Mouse (Mus musculus) midbrain, postnatal 0 days (tissue): ENCODE results near the gene Mroh2b. TPM values are rescaled to one million over a fixed set of nuclear protein-coding genes. Genes with fewer than 3 reads are reported as not detected.

Experiments used
- ATAC-seq: fragments of 200-750 bp; cut with Nextera tagmentation; 2 replicates; pipeline ENCODE4 v1.8.0; 2017; ENCODE audit warnings: moderate number of reproducible peaks, mild to moderate bottlenecking, moderate TSS enrichment, moderate library complexity; ENCODE audit not compliant: low FRiP score
- DNase-seq: peaks from one replicate; pipeline ENCODE4 v3.0.0-alpha.2; 2015; ENCODE audit warnings: low spot score
- H3K27ac ChIP-seq: fragments of 300-500 bp; sonication (generic); 2 replicates; pipeline ENCODE4 v1.5.1; 2014; ENCODE audit warnings: low read depth, mild to moderate bottlenecking, low read length, mixed read lengths
- H3K27me3 ChIP-seq: fragments of 300-500 bp; sonication (generic); 2 replicates; pipeline ENCODE4 v1.6.1; 2014; ENCODE audit warnings: low read length, control low read depth, mixed read lengths; ENCODE audit not compliant: insufficient read depth
- H3K36me3 ChIP-seq: fragments of 300-500 bp; sonication (generic); 2 replicates; pipeline ENCODE4 v1.6.1; 2014; ENCODE audit warnings: low read length, control low read depth, mixed read lengths; ENCODE audit not compliant: insufficient read depth
- H3K4me1 ChIP-seq: fragments of 300-500 bp; sonication (generic); 2 replicates; pipeline ENCODE4 v1.6.1; 2014; ENCODE audit warnings: mild to moderate bottlenecking, control low read depth, antibody characterized with exemption, low read length, mixed read lengths; ENCODE audit not compliant: insufficient read depth
- H3K4me2 ChIP-seq: fragments of 300-500 bp; sonication (generic); 2 replicates; pipeline ENCODE4 v1.6.1; 2014; ENCODE audit warnings: low read depth, mild to moderate bottlenecking, low read length, mixed read lengths; ENCODE audit not compliant: poor library complexity, severe bottlenecking
- H3K4me3 ChIP-seq: fragments of 300-500 bp; sonication (generic); 2 replicates; pipeline ENCODE4 v1.5.1; 2014; ENCODE audit warnings: low read depth, mild to moderate bottlenecking, low read length, moderate library complexity
- H3K9ac ChIP-seq: fragments of 300-500 bp; sonication (generic); replicated peaks from 2 replicates; pipeline ENCODE4 v1.6.1; 2014; ENCODE audit warnings: mild to moderate bottlenecking, low read length, moderate library complexity, mixed read lengths; ENCODE audit not compliant: poor library complexity, severe bottlenecking
- H3K9me3 ChIP-seq: fragments of 300-500 bp; sonication (generic); 2 replicates; pipeline ENCODE4 v1.6.1; 2016; ENCODE audit warnings: low read length, control low read depth
- CTCF ChIP-seq: IDR thresholded peaks from 2 replicates; pipeline ENCODE4 v1.5.1; 2016; ENCODE audit warnings: antibody characterized with exemption, mild to moderate bottlenecking
- WGBS: fragments of 180-500 bp; shearing (Covaris S2); extraction: QIAGEN DNeasy Blood & Tissue Kit; methylation state at CpG from one replicate; pipeline ENCODE4 v1.1.7; 2014; 5-methylcytosine and 5-hydroxymethylcytosine counted together
- polyA plus RNA-seq: library from polyadenylated mRNA; unstranded; fragments of >200 nt; fragmentation: Nextera tagmentation; extraction: Ambion mirVana; gene quantifications from 2 replicates; pipeline ENCODE4 v1.2.1, GENCODE M21; 2015
- total RNA-seq: library from RNA; depleted of rRNA; stranded (reverse); fragments of >200 nt; gene quantifications from 2 replicates; pipeline ENCODE4 v1.2.3, GENCODE M21; 2014; rRNA removed

Gene Mroh2b
- total RNA-seq (not detected in 2 replicates), polyA plus RNA-seq (not detected in 2 replicates)

- no peak within 1 kb of the TSS for H3K9ac ChIP-seq
- ATAC-seq = no peak
Measured at GRCm38 (mm10) chr15:4898437-4898836, at the start of gene Mroh2b. TSS of gene Mroh2b (plus strand) at chr15:4898737.

GRCm38 (mm10) chr15:4850015-4850414, 48.5 kb upstream of the Mroh2b start:
- WGBS = 98% methylated on average over 1 of the region's 1 CpGs
- Histone ChIP-seq H3K4me3 (no peak overlapping the region), H3K9ac (no peak overlapping the region), H3K36me3 (no peaks in the 10 kb centered on the region), H3K27ac (no peak overlapping the region), H3K27me3 (no peaks in the 10 kb centered on the region), H3K4me1 (no peaks in the 10 kb centered on the region), H3K4me2 (no peak overlapping the region), H3K9me3 (no peaks in the 10 kb centered on the region)
- no peak for TF ChIP-seq CTCF
- DNase-seq (no peak), ATAC-seq (no peak)

More at GRCm38 (mm10) chr15:4898437-4898836, at the start of gene Mroh2b:
- Histone ChIP-seq H3K4me2 (no peak within 1 kb of the TSS), H3K27ac (no peak within 1 kb of the TSS), H3K9me3 (no peaks in the 10 kb centered on the region), H3K4me3 (no peak within 1 kb of the TSS), H3K27me3 (no peaks in the 10 kb centered on the region), H3K4me1 (no peaks in the 10 kb centered on the region), H3K36me3 (no peaks in the 10 kb centered on the region)
- WGBS = 94% methylated on average over 1 of the region's 1 CpGs
- no peak for TF ChIP-seq CTCF
- no peak for DNase-seq

DNA sequence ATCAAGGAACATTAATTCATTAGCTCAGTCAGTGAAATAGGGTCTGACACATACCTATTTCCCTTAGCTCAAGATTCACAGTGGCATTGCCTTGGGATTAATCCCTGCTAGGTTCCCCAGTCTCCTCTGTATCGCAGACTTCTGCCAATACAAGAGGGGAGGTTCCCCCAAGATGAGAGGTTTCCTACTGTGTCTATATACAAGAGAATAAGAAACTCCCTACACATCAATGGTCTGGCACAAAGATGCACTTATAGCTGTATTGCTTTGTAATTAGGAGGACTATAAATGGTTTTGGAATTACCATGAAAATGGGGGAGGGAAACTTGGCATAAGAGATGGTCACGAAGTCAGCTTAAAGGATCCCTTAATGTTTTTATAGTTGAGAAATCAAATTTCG, 3.6 kb upstream of the Mroh2b start:
- Histone ChIP-seq H3K4me3 (no peak overlapping the region), H3K9ac (no peak overlapping the region), H3K9me3 (no peaks in the 10 kb centered on the region), H3K27ac (no peak overlapping the region), H3K4me2 (no peak overlapping the region), H3K36me3 (no peaks in the 10 kb centered on the region), H3K27me3 (no peaks in the 10 kb centered on the region), H3K4me1 (no peaks in the 10 kb centered on the region)
- no peak for ATAC-seq
- 34% methylated on average over 3 of the region's 3 CpGs for WGBS
- no peak for DNase-seq
- no peak for TF ChIP-seq CTCF

DNA sequence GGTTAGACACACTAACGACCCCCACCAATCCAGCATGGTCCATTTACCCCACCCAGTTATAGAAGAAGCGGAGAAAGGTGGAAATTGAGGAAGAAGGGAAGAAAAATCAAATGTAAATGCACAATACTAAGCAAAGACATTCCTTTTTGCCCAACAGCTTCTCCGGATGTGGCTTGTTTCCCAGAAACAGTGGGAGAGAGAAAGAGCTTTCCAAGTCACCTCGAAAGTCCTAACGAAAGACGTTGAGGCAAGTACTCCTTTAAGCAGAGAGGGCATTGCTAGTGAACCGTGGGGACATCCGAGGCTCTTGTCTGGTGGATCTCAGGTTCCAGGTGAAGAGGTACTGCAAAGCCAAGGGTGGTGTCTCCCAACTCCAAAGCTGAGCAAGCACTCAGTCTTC, 36.2 kb downstream of the Mroh2b start:
- Histone ChIP-seq H3K4me3 (no peak overlapping the region), H3K9ac (no peak overlapping the region), H3K4me1 (no peaks in the 10 kb centered on the region), H3K4me2 (no peak overlapping the region), H3K27ac (no peak overlapping the region), H3K36me3 (no peaks in the 10 kb centered on the region), H3K27me3 (no peaks in the 10 kb centered on the region), H3K9me3 (no peaks in the 10 kb centered on the region)
- whole genome bisulfite sequencing = 82% methylated on average over 8 of the region's 8 CpGs
- no peak for DNase-seq
- no peak for ATAC-seq
- no peak for TF ChIP-seq CTCF

DNA sequence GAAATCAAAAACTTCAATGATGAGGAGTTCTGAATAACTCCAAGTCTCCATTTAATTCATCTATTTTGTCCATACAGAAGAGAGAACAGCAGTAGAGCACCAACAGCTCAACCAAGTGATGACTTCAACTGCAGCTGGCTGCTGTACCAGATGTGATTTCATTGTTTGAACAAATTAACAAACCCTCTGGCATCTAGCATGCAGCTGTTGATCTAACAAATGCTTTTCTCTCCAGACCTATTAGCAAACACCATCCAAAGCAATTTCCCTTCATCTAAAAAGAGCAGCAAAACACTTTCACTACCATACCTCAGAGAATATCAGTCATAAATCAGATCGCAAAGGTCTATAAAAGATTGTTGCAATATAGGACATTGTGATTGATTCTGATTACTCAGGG, 74.8 kb downstream of the Mroh2b start:
- Histone ChIP-seq H3K4me1 (no peaks in the 10 kb centered on the region), H3K27ac (no peak overlapping the region), H3K9ac (no peak overlapping the region), H3K36me3 (no peaks in the 10 kb centered on the region), H3K4me2 (no peak overlapping the region), H3K27me3 (no peaks in the 10 kb centered on the region), H3K9me3 (no peaks in the 10 kb centered on the region), H3K4me3 (no peak overlapping the region)
- no peak for TF ChIP-seq CTCF
- peak; percentile 3 for DNase-seq
- ATAC-seq = no peak
- 96% methylated on average over 1 of the region's 1 CpGs for WGBS

DNA sequence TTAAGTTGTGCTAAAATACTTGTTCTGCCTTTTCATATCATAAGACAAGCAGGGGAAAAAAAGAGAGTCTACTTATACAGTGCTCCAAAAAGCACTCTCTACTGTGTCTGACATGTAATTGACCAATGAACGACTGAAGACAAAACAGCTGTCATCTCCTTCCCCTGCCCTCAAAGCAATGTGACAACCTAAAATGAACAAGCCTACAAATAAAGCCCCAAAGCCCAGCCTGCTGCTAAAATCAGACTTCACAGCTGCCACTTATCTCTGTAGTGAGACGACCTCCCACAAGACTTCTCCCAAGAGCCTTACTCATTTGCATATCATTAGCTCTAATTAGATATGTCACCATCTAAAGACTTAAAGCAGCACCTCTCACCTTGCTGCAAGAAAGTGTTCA, 104.4 kb downstream of the Mroh2b start:
- H3K9ac ChIP-seq = no peak overlapping the region
- no peaks in the 10 kb centered on the region for H3K9me3 ChIP-seq
- H3K4me1 ChIP-seq = no peaks in the 10 kb centered on the region
- H3K4me3 ChIP-seq = no peak overlapping the region
- H3K27me3 ChIP-seq = no peaks in the 10 kb centered on the region
- 28% methylated on average over 2 of the region's 2 CpGs for WGBS
- H3K4me2 ChIP-seq = no peak overlapping the region
- peak; percentile 19 for DNase-seq
- no peak overlapping the region for H3K27ac ChIP-seq
- H3K36me3 ChIP-seq = no peaks in the 10 kb centered on the region
- ATAC-seq = no peak
- no peak for TF ChIP-seq CTCF
